Mouse (Mus musculus): ENCODE data around the gene Fam155a. TPM values are rescaled to one million over a fixed set of nuclear protein-coding genes. Genes with fewer than 3 reads are reported as not detected.

The Fam155a gene
- total and polyA plus RNA-seq, 3 experiments: not detected

DNA sequence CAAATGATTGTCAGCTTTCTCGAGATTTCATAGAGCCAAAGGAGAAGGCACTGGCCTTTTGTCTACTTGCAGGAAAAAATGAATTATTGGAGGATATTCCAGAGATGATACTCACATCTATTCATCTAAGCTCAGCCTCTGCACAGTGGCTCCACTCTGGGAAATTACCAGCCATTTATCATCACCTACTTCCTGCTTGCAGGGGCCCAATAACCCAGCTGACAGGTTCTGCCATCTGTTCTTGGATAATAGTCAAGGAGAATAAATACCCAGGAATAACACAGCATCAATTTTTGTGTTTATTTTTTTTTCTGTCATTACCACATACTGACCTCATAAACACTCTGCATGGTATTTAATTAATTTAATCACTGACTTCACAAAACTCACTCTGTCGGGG is 249.4 kb downstream of the Fam155a start:
- TF ChIP-seq SIN3A (IDR thresholded peaks at IDR 0.05; ENCODE audit: low read length) (no peak), SMC3 (IDR thresholded peaks at IDR 0.05; ENCODE audit: low read depth, low read length) (no peak), POLR2A (IDR thresholded peaks at IDR 0.05; ENCODE audit: low read depth, low read length) (no peak), ELF1 (IDR thresholded peaks at IDR 0.05; ENCODE audit: low read depth, low read length) (no peak), RCOR1 (conservative IDR thresholded peaks at IDR 0.05; ENCODE audit: low read depth, low read length) (no peak), ZKSCAN1 (IDR thresholded peaks at IDR 0.05; ENCODE audit: borderline replicate concordance, low read depth, low read length) (no peak), CHD1 (IDR thresholded peaks at IDR 0.05; ENCODE audit: low read depth, low read length) (no peak), ZC3H11A (IDR thresholded peaks at IDR 0.05; ENCODE audit: low read depth, low read length) (no peak)
- Histone ChIP-seq H3K9me3 (replicated peaks; ENCODE audit: low read length) (peaks cover 42% of the 10 kb centered on the region), H3K4me3 (replicated peaks in 1 of 3; ENCODE audit: low read depth in 2 of 3, low read length in 2 of 3, poor library complexity in 1 of 3) (no peak overlapping the region), H3K9ac (ENCODE audit: insufficient read depth, low read depth) (no peak overlapping the region), H3K27me3 (replicated peaks) (no peaks in the 10 kb centered on the region), H3K4me1 (ENCODE audit: control insufficient read depth in 1 of 2, insufficient read depth in 2 of 2) (no peaks in the 10 kb centered on the region), H3K36me3 (replicated peaks in 1 of 2; ENCODE audit: control insufficient read depth in 1 of 2, insufficient read depth in 1 of 2, low read length in 1 of 2) (no peaks in the 10 kb centered on the region), H3K79me2 (replicated peaks; ENCODE audit: control insufficient read depth, extremely low read depth, insufficient read depth, poor library complexity, severe bottlenecking) (no peaks in the 10 kb centered on the region), H3K4me2 (ENCODE audit: insufficient read depth, low read depth, poor library complexity, severe bottlenecking) (no peak overlapping the region), H3K27ac (ENCODE audit: insufficient read depth, low read depth) (no peak overlapping the region)
- DNase-seq (ENCODE audit: extremely low read depth): no peak
- in situ Hi-C loops (cut with MboI; ENCODE audit: low pct_ligation_motif_present, low pct_unique_long_range_greater_than_20kb, low sequenced_read_pairs) (no loop called here), dilution Hi-C loops (cut with MboI; ENCODE audit: extremely low pct_ligation_motif_present, extremely low pct_unique_long_range_greater_than_20kb, low sequenced_read_pairs) (no loop called here)

DNA sequence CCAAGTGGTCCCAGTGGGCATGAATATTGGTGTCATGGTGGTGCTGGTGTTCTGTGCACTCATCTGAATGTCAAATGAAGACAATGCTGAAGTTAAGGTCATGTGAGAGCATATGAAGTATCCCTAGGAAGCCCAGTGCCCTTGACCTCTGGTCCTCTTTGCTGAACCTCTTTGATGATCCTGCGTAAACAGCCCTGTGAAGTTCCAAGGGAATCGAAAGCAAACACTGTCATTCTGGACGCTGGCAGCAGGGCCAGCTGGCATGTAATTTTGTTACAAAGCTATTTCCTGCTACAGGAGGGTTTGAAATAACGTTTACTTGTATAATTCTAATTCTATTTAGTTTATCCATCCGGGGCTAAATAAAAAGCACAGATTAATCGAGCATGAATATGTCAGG is 270.2 kb downstream of the Fam155a start:
- Histone ChIP-seq H3K79me2 (replicated peaks; ENCODE audit: control insufficient read depth, extremely low read depth, insufficient read depth, poor library complexity, severe bottlenecking) (no peaks in the 10 kb centered on the region), H3K4me1 (ENCODE audit: control insufficient read depth in 1 of 2, insufficient read depth in 2 of 2) (no peaks in the 10 kb centered on the region), H3K27me3 (replicated peaks) (no peaks in the 10 kb centered on the region), H3K27ac (ENCODE audit: insufficient read depth, low read depth) (no peak overlapping the region), H3K4me2 (ENCODE audit: insufficient read depth, low read depth, poor library complexity, severe bottlenecking) (no peak overlapping the region), H3K9me3 (replicated peaks; ENCODE audit: low read length) (peaks cover 66% of the 10 kb centered on the region), H3K9ac (ENCODE audit: insufficient read depth, low read depth) (no peak overlapping the region), H3K36me3 (replicated peaks in 1 of 2; ENCODE audit: control insufficient read depth in 1 of 2, insufficient read depth in 1 of 2, low read length in 1 of 2) (no peaks in the 10 kb centered on the region), H3K4me3 (replicated peaks in 1 of 3; ENCODE audit: low read depth in 2 of 3, low read length in 2 of 3, poor library complexity in 1 of 3) (no peak overlapping the region)
- TF ChIP-seq CTCF (conservative IDR thresholded peaks at IDR 0.05 in 1 of 2, IDR thresholded peaks at IDR 0.05 in 1 of 2; ENCODE audit: low read depth in 2 of 2, low read length in 2 of 2): no peak
- TF ChIP-seq ZC3H11A (IDR thresholded peaks at IDR 0.05; ENCODE audit: low read depth, low read length): no peak
- TF ChIP-seq MXI1 (IDR thresholded peaks at IDR 0.05; ENCODE audit: low read depth, low read length): no peak
- no peak for TF ChIP-seq MEF2A (IDR thresholded peaks at IDR 0.05; ENCODE audit: borderline replicate concordance, low read depth, low read length)
- TF ChIP-seq TCF12 (IDR thresholded peaks at IDR 0.05; ENCODE audit: low read depth, low read length): no peak
- no peak for TF ChIP-seq GABPA (IDR thresholded peaks at IDR 0.05; ENCODE audit: insufficient replicate concordance, low read depth, low read length)
- no peak for TF ChIP-seq POLR2AphosphoS2 (IDR thresholded peaks at IDR 0.05; ENCODE audit: low read depth, low read length)
- TF ChIP-seq EP300 (IDR thresholded peaks at IDR 0.05; ENCODE audit: low read length): no peak
- no peak for TF ChIP-seq USF1 (IDR thresholded peaks at IDR 0.05; ENCODE audit: low read depth, low read length)
- TF ChIP-seq ZNF384 (IDR thresholded peaks at IDR 0.05; ENCODE audit: low read depth, low read length): no peak
- TF ChIP-seq TBP (conservative IDR thresholded peaks at IDR 0.05; ENCODE audit: low read depth, low read length): no peak
- no peak for TF ChIP-seq MAFK (IDR thresholded peaks at IDR 0.05; ENCODE audit: insufficient replicate concordance, low read length)
- no peak for TF ChIP-seq USF2 (conservative IDR thresholded peaks at IDR 0.05; ENCODE audit: low read depth, low read length)
- dilution Hi-C loops (cut with MboI; ENCODE audit: extremely low pct_ligation_motif_present, extremely low pct_unique_long_range_greater_than_20kb, low sequenced_read_pairs) (no loop called here), in situ Hi-C loops (cut with MboI; ENCODE audit: low pct_ligation_motif_present, low pct_unique_long_range_greater_than_20kb, low sequenced_read_pairs) (no loop called here)
- DNase-seq (ENCODE audit: extremely low read depth): no peak
